Mouse (Mus musculus) intestine, postnatal 0 days (tissue): ENCODE measurements around the gene Fgfbp3. TPM values are rescaled to one million over a fixed set of nuclear protein-coding genes. Genes with fewer than 3 reads are reported as not detected.

Experiments used
- ATAC-seq: fragments of 200-750 bp; cut with Nextera tagmentation; 2 replicates; pipeline ENCODE4 v1.8.0; 2017; ENCODE audit warnings: mild to moderate bottlenecking, moderate TSS enrichment, moderate library complexity
- H3K27ac ChIP-seq: fragments of 300-500 bp; sonication (generic); 2 replicates; pipeline ENCODE4 v1.5.1; 2014; ENCODE audit warnings: mild to moderate bottlenecking, low read depth, low read length, moderate library complexity
- H3K27me3 ChIP-seq: fragments of 300-500 bp; sonication (generic); replicated peaks from 2 replicates; pipeline ENCODE4 v1.6.1; 2014; ENCODE audit warnings: low read length, mixed read lengths; ENCODE audit not compliant: control insufficient read depth, insufficient read depth
- H3K36me3 ChIP-seq: fragments of 300-500 bp; sonication (generic); 2 replicates; pipeline ENCODE4 v1.6.1; 2014; ENCODE audit warnings: mild to moderate bottlenecking, moderate library complexity; ENCODE audit not compliant: control insufficient read depth, insufficient read depth
- H3K4me1 ChIP-seq: fragments of 300-500 bp; sonication (generic); replicated peaks from 2 replicates; pipeline ENCODE4 v1.6.1; 2014; ENCODE audit warnings: antibody characterized with exemption, low read length, mixed read lengths; ENCODE audit not compliant: control insufficient read depth, insufficient read depth
- H3K4me2 ChIP-seq: fragments of 300-500 bp; sonication (generic); replicated peaks from 2 replicates; pipeline ENCODE4 v1.6.1; 2014; ENCODE audit warnings: low read depth, mild to moderate bottlenecking, moderate library complexity
- H3K4me3 ChIP-seq: fragments of 300-500 bp; sonication (generic); 2 replicates; pipeline ENCODE4 v1.5.1; 2014; ENCODE audit warnings: low read depth, low read length
- H3K9ac ChIP-seq: fragments of 300-500 bp; sonication (generic); 2 replicates; pipeline ENCODE4 v1.6.1; 2014; ENCODE audit warnings: mild to moderate bottlenecking, low read depth, low read length
- H3K9me3 ChIP-seq: fragments of 300-500 bp; sonication (generic); 2 replicates; pipeline ENCODE4 v1.6.1; 2016; ENCODE audit warnings: mixed run types; ENCODE audit not compliant: control insufficient read depth
- CTCF ChIP-seq: sonication (generic); IDR thresholded peaks from 2 replicates; pipeline ENCODE4 v1.5.1; 2016; ENCODE audit warnings: low read depth, mild to moderate bottlenecking, control low read depth, antibody characterized with exemption, moderate library complexity
- WGBS: fragments of 180-500 bp; shearing (Covaris S2); extraction: QIAGEN DNeasy Blood & Tissue Kit; methylation state at CpG from one replicate; pipeline ENCODE4 v1.1.7; 2014; 5-methylcytosine and 5-hydroxymethylcytosine counted together
- polyA plus RNA-seq: library from polyadenylated mRNA; unstranded; fragments of >200 nt; fragmentation: Nextera tagmentation; extraction: Ambion mirVana; gene quantifications from 2 replicates; pipeline ENCODE4 v1.2.1, GENCODE M21; 2015

The Fgfbp3 gene
- polyA plus RNA-seq, 1 experiment from 2014 or later = 2.7 TPM

DNA sequence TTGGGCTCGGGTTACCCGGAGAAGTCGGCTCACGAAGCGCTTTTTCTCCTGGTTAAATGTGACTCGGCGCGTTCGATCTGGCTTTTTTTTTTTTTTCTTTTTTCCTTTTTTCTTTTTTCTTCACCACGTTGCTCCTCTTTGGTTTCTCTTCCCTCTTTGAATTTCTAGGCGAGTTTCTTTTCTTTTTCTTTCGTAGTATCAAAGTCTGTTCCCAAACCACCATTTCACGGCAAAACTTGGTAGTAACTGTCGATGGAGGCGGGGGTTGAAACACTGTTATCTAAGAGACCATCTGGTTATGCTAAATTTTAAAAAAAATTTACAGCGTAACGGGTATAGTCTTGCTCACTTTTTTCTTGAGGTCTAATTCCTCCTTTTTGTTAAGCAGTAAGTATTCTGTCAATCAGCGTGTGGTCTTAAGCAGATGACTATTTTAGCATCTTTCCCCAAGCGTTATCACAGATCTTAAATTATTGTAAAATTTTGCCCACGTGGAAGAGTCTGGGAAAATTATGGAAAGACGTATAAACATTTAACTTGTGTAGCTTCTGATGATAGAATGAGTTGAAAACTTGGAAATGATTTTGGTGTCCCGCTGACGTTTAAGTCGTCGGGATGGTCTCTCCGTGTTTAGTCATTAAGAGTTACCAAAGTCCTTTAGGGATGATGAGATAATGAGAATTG is 7.3 kb upstream of the Fgfbp3 start:
- Histone ChIP-seq H3K27me3 (no peaks in the 10 kb centered on the region), H3K9me3 (no peaks in the 10 kb centered on the region), H3K4me2 (peak overlapping the region; percentile 85), H3K4me1 (0 out of 2 replicates have a peak, but pooled peaks cover 3% of the 10 kb centered on the region), H3K36me3 (no peaks in the 10 kb centered on the region), H3K4me3 (peak overlapping the region; percentile 96), H3K9ac (peak overlapping the region; percentile 98), H3K27ac (peak overlapping the region; percentile 98)
- no peak for ATAC-seq
- no peak for TF ChIP-seq CTCF
- under 1% methylated on average over 26 of the region's 26 CpGs for WGBS

DNA sequence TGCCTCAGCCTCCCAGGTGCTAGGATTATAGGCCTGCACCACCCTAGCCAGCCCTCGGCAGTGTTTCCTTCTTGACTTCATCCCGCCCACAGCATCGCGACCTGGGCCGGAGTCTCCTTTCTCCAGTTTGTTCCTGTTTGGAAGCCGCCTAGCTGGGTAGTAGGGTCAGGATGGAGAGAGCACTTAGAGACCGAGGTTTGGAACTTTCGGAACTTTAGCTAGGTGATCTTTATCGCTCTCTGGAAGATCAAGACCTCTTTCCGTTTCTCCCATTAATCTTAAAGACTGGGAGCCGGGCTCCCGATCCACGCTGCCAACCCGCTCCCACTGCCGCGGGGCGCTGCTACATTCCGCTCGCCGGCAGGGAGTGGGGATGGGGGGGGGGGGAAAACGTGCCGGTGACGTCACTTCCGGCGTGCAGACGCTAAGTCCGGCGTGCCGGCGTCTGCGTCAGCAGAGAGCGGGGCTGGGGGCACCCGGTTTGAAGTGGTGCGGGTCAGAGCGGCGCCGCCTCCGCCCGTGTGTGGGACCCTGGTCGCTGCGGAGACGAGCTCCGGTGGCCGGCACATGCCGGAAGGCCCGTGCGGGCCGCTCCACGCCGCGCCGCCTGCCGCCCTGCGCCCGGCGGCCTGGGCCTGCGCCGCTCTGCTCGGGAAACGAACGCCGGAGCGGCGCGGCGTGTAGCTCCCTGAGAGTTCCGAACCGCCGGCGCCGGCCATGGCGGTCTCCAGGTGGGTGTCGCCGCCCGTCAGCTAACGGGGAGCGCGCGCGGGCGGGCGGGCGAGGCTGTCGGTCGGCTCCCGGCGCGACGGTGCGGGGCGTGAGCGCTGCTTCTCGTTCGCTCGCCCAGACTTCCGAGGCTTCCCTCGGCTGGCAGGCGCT is 6.5 kb upstream of the Fgfbp3 start, which contains the start of gene Btaf1:
TSS of gene Btaf1 (plus strand) at position 409 of the 882 bp plus-strand sequence.
- 0 out of 2 replicates have a peak, but pooled peaks cover 3% of the 10 kb centered on the region for H3K4me1 ChIP-seq
- H3K27me3 ChIP-seq = no peaks in the 10 kb centered on the region
- TF ChIP-seq CTCF = no peak
- H3K36me3 ChIP-seq = no peaks in the 10 kb centered on the region
- WGBS = under 1% methylated on average over 90 of the region's 98 CpGs
- H3K9me3 ChIP-seq = no peaks in the 10 kb centered on the region
- H3K4me3 ChIP-seq = peak within 1 kb of the TSS; percentile 96
- ATAC-seq = peak; percentile 94
- peak within 1 kb of the TSS; percentile 85 for H3K4me2 ChIP-seq
- peak within 1 kb of the TSS; percentile 98 for H3K27ac ChIP-seq
- peak within 1 kb of the TSS; percentile 98 for H3K9ac ChIP-seq

DNA sequence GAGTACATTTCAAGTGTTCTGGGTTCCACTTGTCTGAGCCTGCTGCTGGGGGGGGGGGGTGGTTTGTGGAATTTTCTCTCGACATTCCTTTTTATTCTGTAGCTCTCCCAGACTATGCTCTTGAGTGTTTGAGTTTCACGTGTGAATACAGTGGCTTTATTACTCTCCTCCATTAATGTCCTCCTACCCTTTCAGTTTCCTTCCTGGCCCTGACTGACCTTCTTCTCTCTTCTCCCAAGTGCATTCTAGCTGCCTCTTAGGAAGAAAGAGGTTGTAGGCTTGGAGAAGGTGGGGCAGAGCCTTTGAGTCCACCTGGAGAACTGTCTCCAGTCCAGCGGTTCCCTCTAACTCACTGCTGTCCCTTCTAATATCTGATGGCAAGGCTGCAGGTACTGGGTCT is 3.5 kb upstream of the Fgfbp3 start:
- Histone ChIP-seq H3K9me3 (no peaks in the 10 kb centered on the region), H3K4me1 (0 out of 2 replicates have a peak, but pooled peaks cover 3% of the 10 kb centered on the region), H3K9ac (no peak overlapping the region), H3K27ac (no peak overlapping the region), H3K4me2 (no peak overlapping the region), H3K36me3 (no peaks in the 10 kb centered on the region), H3K27me3 (no peaks in the 10 kb centered on the region), H3K4me3 (no peak overlapping the region)
- WGBS = 63% methylated on average over 3 of the region's 3 CpGs
- ATAC-seq = no peak
- no peak for TF ChIP-seq CTCF

DNA sequence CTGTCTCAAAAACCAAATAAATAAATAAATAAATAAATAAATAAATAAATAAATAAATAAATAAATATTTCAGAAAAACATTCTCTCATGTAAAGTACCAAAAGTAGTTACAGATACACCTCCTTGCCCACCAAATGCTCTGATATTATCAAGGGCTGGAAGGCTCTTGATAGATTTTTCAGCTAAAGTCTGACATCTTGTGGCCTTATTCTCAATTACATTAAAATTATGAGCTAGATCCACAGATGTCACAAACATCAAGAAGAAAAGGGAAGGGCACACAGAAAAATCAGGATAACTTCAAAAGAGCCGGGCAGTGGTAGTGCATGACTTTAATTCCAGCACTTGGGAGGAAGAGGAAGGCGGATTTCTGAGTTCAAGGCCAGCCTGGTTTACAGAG is 2.6 kb upstream of the Fgfbp3 start:
- H3K4me2 ChIP-seq = no peak overlapping the region
- no peaks in the 10 kb centered on the region for H3K4me1 ChIP-seq
- no peaks in the 10 kb centered on the region for H3K36me3 ChIP-seq
- H3K27me3 ChIP-seq = no peaks in the 10 kb centered on the region
- TF ChIP-seq CTCF = peak; percentile 62
- H3K4me3 ChIP-seq = no peak overlapping the region
- no peak overlapping the region for H3K27ac ChIP-seq
- no peak overlapping the region for H3K9ac ChIP-seq
- no peaks in the 10 kb centered on the region for H3K9me3 ChIP-seq
- ATAC-seq = no peak
- 24% methylated on average over 2 of the region's 2 CpGs for WGBS

DNA sequence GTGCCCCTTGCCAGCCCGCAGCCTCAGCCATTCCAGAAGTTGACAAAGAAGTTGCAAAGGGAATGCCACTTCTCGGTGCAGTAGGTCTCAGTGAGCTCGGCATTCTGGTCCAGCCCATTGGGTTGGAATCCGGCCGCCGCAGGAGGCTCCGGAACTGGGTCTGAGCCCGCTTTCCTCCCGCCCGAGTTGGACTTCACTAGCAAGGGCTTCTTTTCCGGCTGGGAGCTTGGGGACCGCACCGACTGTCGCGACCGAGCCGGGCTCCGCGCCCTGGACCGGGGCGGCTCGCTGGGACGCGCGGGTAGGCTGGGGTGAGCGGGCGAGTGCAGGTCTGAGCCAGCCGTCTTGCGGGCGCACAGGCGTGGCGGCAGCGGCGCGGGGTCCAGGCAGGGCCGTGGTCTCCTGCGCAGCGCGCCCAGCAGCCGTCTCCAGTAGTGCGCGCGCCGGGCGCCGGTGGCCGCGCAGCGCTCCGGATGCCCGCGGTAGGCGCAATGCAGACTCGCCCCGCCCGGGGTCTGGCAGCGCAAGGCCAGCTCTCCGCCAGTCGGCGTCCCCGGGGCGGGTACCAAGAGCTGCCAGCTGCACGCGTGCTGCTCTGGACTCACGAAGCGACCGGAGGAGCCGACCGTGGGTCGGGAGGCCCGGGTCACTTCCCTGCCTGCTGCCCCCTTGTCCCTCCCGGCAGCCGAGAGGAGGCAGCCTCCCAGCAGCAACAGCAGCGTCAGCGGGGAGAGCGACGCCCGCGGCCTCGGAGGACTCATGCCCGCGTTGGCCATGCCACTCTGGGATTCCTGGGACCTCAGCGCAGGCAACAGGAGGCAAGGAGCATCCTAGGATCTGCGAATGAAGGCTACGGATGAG is 744 bp downstream of the Fgfbp3 start:
- whole genome bisulfite sequencing = under 1% methylated on average over 84 of the region's 85 CpGs
- TF ChIP-seq CTCF = peak; percentile 71
- Histone ChIP-seq H3K36me3 (no peaks in the 10 kb centered on the region), H3K27me3 (no peaks in the 10 kb centered on the region), H3K4me2 (peak overlapping the region; percentile 88), H3K9me3 (no peaks in the 10 kb centered on the region), H3K4me3 (peak overlapping the region; percentile 70), H3K4me1 (no peaks in the 10 kb centered on the region), H3K9ac (peak overlapping the region; percentile 61), H3K27ac (peak overlapping the region; percentile 67; the same call in 1 of the 2 replicates)
- peak; percentile 83 for ATAC-seq
